Mouse (Mus musculus) T-cell, adult 2 months (primary cell): Measurements from ENCODE around the gene Fank1.

ENCODE experiments used
- DNase-seq: peaks from one replicate; pipeline ENCODE4 v3.0.0; 2022; ENCODE audit warnings: low spot score

Fank1 gene

GRCm38 (mm10) chr7:133891796-133892195, 115.1 kb downstream of the Fank1 start:
- no peak for DNase-seq

- DNase-seq = no peak
Measured at GRCm38 (mm10) chr7:133899391-133899790, 122.7 kb downstream of the Fank1 start.

- DNase-seq = no peak
Measured at GRCm38 (mm10) chr7:133908966-133909365, 132.3 kb downstream of the Fank1 start.

- no peak for DNase-seq
Measured at GRCm38 (mm10) chr7:133909833-133910375, 133.2 kb downstream of the Fank1 start.

- DNase-seq = no peak
Measured at GRCm38 (mm10) chr7:133911881-133912280, 135.2 kb downstream of the Fank1 start.

GRCm38 (mm10) chr7:133916230-133916629, 139.6 kb downstream of the Fank1 start:
- no peak for DNase-seq

GRCm38 (mm10) chr7:133919306-133919705, 142.6 kb downstream of the Fank1 start:
- DNase-seq = no peak

- no peak for DNase-seq
Measured at GRCm38 (mm10) chr7:133919918-133920317, 143.3 kb downstream of the Fank1 start.

- no peak for DNase-seq
Measured at GRCm38 (mm10) chr7:133920724-133921123, 144.1 kb downstream of the Fank1 start.

- no peak for DNase-seq
Measured at GRCm38 (mm10) chr7:133921291-133921690, 144.6 kb downstream of the Fank1 start.

GRCm38 (mm10) chr7:133923994-133924393, 147.3 kb downstream of the Fank1 start:
- no peak for DNase-seq

- no peak for DNase-seq
Measured at GRCm38 (mm10) chr7:133925771-133926170, 149.1 kb downstream of the Fank1 start.

GRCm38 (mm10) chr7:133928981-133929380, 152.3 kb downstream of the Fank1 start:
- no peak for DNase-seq
